In genomic region chr7:96500797-96501196, GRCm38 (mm10) we compare ENCODE assay signal across 20 mouse cellular contexts.
DNase-seq lines count a peak whose midpoint lies in the region; ATAC-seq and TF ChIP-seq lines count a peak whose summit lies in the region.
"Had no signal": no experiment of that assay in that cellular context is flagged by ENCODE, and none has a peak within 500 bp of the region (broad histone marks: within the 10 kb centered on the region; RNA-seq: fewer than 3 reads in every experiment).

No protein-coding gene starts in this region.

- H3K9me3 ChIP-seq in forebrain, embryonic 14.5 days (replicated peaks; ENCODE audit: control insufficient read depth, low read length), result no peaks in the 10 kb centered on the region
- H3K9me3 ChIP-seq in forebrain, embryonic 11.5 days (ENCODE audit: control insufficient read depth, low read length), result no peaks in the 10 kb centered on the region
- H3K9me3 ChIP-seq in midbrain, postnatal 0 days (ENCODE audit: low read length), result no peaks in the 10 kb centered on the region
- H3K9me3 ChIP-seq in midbrain, embryonic 15.5 days, result no peaks in the 10 kb centered on the region
- H3K9me3 ChIP-seq: embryonic facial prominence, embryonic 12.5 days; heart, embryonic 13.5 days; hindbrain, embryonic 12.5 days had no signal

- DNase-seq in forebrain, embryonic 14.5 days (ENCODE audit: low spot score), result no peak
- DNase-seq in forebrain, embryonic 11.5 days (ENCODE audit: low spot score), result no peak
- no peak for DNase-seq in midbrain, postnatal 0 days (ENCODE audit: low spot score)
- peak; percentile 66 for DNase-seq in MN1 (ENCODE audit: low spot score)
- DNase-seq in gastrocnemius, postnatal 4 days (ENCODE audit: low spot score in 2 of 2), result no peak
- no peak for DNase-seq in cerebellum, postnatal 36 days
- DNase-seq: adrenal gland, adult 2 months; adrenal gland, postnatal 25 days; cerebellum, adult 2 months; gastrocnemius, postnatal 14 days; heart, adult 11 months; heart, postnatal 36 days had no signal

- H3K9ac ChIP-seq in forebrain, embryonic 14.5 days (ENCODE audit: low read length), result no peak overlapping the region
- H3K9ac ChIP-seq in forebrain, embryonic 11.5 days (ENCODE audit: low read length), result no peak overlapping the region
- H3K9ac ChIP-seq in midbrain, postnatal 0 days (replicated peaks; ENCODE audit: low read length, poor library complexity, severe bottlenecking), result no peak overlapping the region
- no peak overlapping the region for H3K9ac ChIP-seq in midbrain, embryonic 15.5 days
- H3K9ac ChIP-seq: embryonic facial prominence, embryonic 12.5 days; heart, embryonic 13.5 days; hindbrain, embryonic 12.5 days had no signal

- no peaks in the 10 kb centered on the region for H3K27me3 ChIP-seq in forebrain, embryonic 14.5 days (replicated peaks; ENCODE audit: control insufficient read depth, insufficient read depth, low read length)
- no peaks in the 10 kb centered on the region for H3K27me3 ChIP-seq in forebrain, embryonic 11.5 days (ENCODE audit: control insufficient read depth, insufficient read depth, low read length)
- no peaks in the 10 kb centered on the region for H3K27me3 ChIP-seq in midbrain, postnatal 0 days (ENCODE audit: insufficient read depth, low read length)
- H3K27me3 ChIP-seq in midbrain, embryonic 15.5 days (replicated peaks), result no peaks in the 10 kb centered on the region
- H3K27me3 ChIP-seq: CH12.LX; embryonic facial prominence, embryonic 12.5 days; hindbrain, embryonic 12.5 days had no signal

- TF ChIP-seq CTCF in midbrain, postnatal 0 days (IDR thresholded peaks at IDR 0.05), result no peak

- H3K4me1 ChIP-seq in forebrain, embryonic 14.5 days (ENCODE audit: control insufficient read depth, insufficient read depth, low read length), result peaks cover 14% of the 10 kb centered on the region
- H3K4me1 ChIP-seq in forebrain, embryonic 11.5 days (replicated peaks; ENCODE audit: control insufficient read depth, insufficient read depth, low read length), result no peaks in the 10 kb centered on the region; the same call in 1 of the 2 replicates
- peaks cover 14% of the 10 kb centered on the region; the same call in 1 of the 2 replicates for H3K4me1 ChIP-seq in midbrain, postnatal 0 days (ENCODE audit: insufficient read depth, low read length)
- peaks cover 20% of the 10 kb centered on the region for H3K4me1 ChIP-seq in midbrain, embryonic 15.5 days

- H3K4me3 ChIP-seq in forebrain, embryonic 14.5 days (ENCODE audit: low read depth, low read length), result no peak overlapping the region
- H3K4me3 ChIP-seq in forebrain, embryonic 11.5 days (ENCODE audit: low read depth, low read length), result no peak overlapping the region
- no peak overlapping the region for H3K4me3 ChIP-seq in midbrain, postnatal 0 days (ENCODE audit: low read depth, low read length)
- H3K4me3 ChIP-seq in midbrain, embryonic 15.5 days, result no peak overlapping the region
- H3K4me3 ChIP-seq: embryonic facial prominence, embryonic 12.5 days; heart, embryonic 13.5 days; hindbrain, embryonic 12.5 days had no signal

- H3K36me3 ChIP-seq in forebrain, embryonic 14.5 days (ENCODE audit: control insufficient read depth, insufficient read depth, low read length), result no peaks in the 10 kb centered on the region
- no peaks in the 10 kb centered on the region for H3K36me3 ChIP-seq in forebrain, embryonic 11.5 days (ENCODE audit: control insufficient read depth, insufficient read depth, low read length)
- no peaks in the 10 kb centered on the region for H3K36me3 ChIP-seq in midbrain, postnatal 0 days (ENCODE audit: insufficient read depth, low read length)
- H3K36me3 ChIP-seq in midbrain, embryonic 15.5 days (replicated peaks), result no peaks in the 10 kb centered on the region
- H3K36me3 ChIP-seq: embryonic facial prominence, embryonic 12.5 days; heart, embryonic 13.5 days; hindbrain, embryonic 12.5 days had no signal

- peak overlapping the region; percentile 10 for H3K27ac ChIP-seq in forebrain, embryonic 14.5 days (ENCODE audit: low read depth, low read length)
- no peak overlapping the region for H3K27ac ChIP-seq in forebrain, embryonic 11.5 days (ENCODE audit: low read depth, low read length)
- H3K27ac ChIP-seq in midbrain, postnatal 0 days (ENCODE audit: low read depth, low read length), result no peak overlapping the region
- no peak overlapping the region; the same call in 1 of the 2 replicates for H3K27ac ChIP-seq in midbrain, embryonic 15.5 days
- H3K27ac ChIP-seq: embryonic facial prominence, embryonic 12.5 days; heart, embryonic 13.5 days; hindbrain, embryonic 12.5 days had no signal

- WGBS in forebrain, embryonic 14.5 days, result 81% methylated on average over 4 of the region's 4 CpGs
- WGBS in forebrain, embryonic 11.5 days, result 93% methylated on average over 4 of the region's 4 CpGs
- WGBS in midbrain, postnatal 0 days, result 64% methylated on average over 4 of the region's 4 CpGs
- WGBS in midbrain, embryonic 15.5 days, result 76% methylated on average over 4 of the region's 4 CpGs

- ATAC-seq in forebrain, embryonic 14.5 days, result no peak
- ATAC-seq in forebrain, embryonic 11.5 days (replicated peaks; ENCODE audit: low FRiP score), result no peak
- 0 out of 2 replicates have a peak, but pooled peaks have one; percentile 15 for ATAC-seq in midbrain, postnatal 0 days (ENCODE audit: low FRiP score)
- no peak for ATAC-seq in midbrain, embryonic 15.5 days (replicated peaks)
- ATAC-seq: hindbrain, embryonic 16.5 days; inflammation-experienced regulatory T-cells, adult 6 months; intestine, postnatal 0 days had no signal

- no peak overlapping the region for H3K4me2 ChIP-seq in forebrain, embryonic 14.5 days (ENCODE audit: low read length)
- H3K4me2 ChIP-seq in forebrain, embryonic 11.5 days (ENCODE audit: low read depth, low read length, severe bottlenecking), result no peak overlapping the region
- H3K4me2 ChIP-seq in midbrain, postnatal 0 days (ENCODE audit: low read depth, low read length, poor library complexity, severe bottlenecking), result no peak overlapping the region
- H3K4me2 ChIP-seq in midbrain, embryonic 15.5 days, result no peak overlapping the region
- H3K4me2 ChIP-seq: embryonic facial prominence, embryonic 12.5 days; heart, embryonic 13.5 days; hindbrain, embryonic 12.5 days had no signal
